In genomic region chr2:24960910-24961309, GRCm38 (mm10) we compare ENCODE assay signal across 7 mouse cellular contexts. TPM values are rescaled to one million over a fixed set of nuclear protein-coding genes. Genes with fewer than 3 reads are reported as not detected.
DNase-seq lines count a peak whose midpoint lies in the region; ATAC-seq and TF ChIP-seq lines count a peak whose summit lies in the region.

No protein-coding gene starts in this region.

- H3K36me3 ChIP-seq in intestine, embryonic 14.5 days (ENCODE audit: control insufficient read depth, insufficient read depth, low read length): peaks cover 63% of the 10 kb centered on the region
- H3K36me3 ChIP-seq in intestine, embryonic 16.5 days (ENCODE audit: control insufficient read depth, insufficient read depth, low read length): peaks cover 11% of the 10 kb centered on the region
- H3K36me3 ChIP-seq in E14TG2a.4 (ENCODE audit: insufficient read depth, low read length): peaks cover 86% of the 10 kb centered on the region

- peak; percentile 53 for DNase-seq in intestine, embryonic 14.5 days (ENCODE audit: low spot score)
- DNase-seq in adrenal gland, postnatal 25 days: peak; percentile 32
- peak; percentile 62 to 63 for DNase-seq in kidney, postnatal 25 days
- DNase-seq in yolk sac, embryonic 10.5 days (ENCODE audit: low spot score): peak; percentile 40
- DNase-seq in layer of hippocampus, postnatal 14 days (ENCODE audit: low spot score in 2 of 2): no peak

- H3K4me2 ChIP-seq in intestine, embryonic 14.5 days (ENCODE audit: low read length): no peak overlapping the region
- H3K4me2 ChIP-seq in intestine, embryonic 16.5 days (ENCODE audit: low read depth, low read length): no peak overlapping the region

- H3K27me3 ChIP-seq in intestine, embryonic 14.5 days (replicated peaks; ENCODE audit: control insufficient read depth, insufficient read depth, low read length): no peaks in the 10 kb centered on the region
- H3K27me3 ChIP-seq in intestine, embryonic 16.5 days (replicated peaks; ENCODE audit: control insufficient read depth, insufficient read depth, low read length): no peaks in the 10 kb centered on the region
- H3K27me3 ChIP-seq in E14TG2a.4 (ENCODE audit: insufficient read depth, low read length): no peaks in the 10 kb centered on the region

- WGBS in intestine, embryonic 14.5 days: 33% methylated on average over 3 of the region's 3 CpGs
- WGBS in intestine, embryonic 16.5 days: 26% methylated on average over 3 of the region's 3 CpGs

- no peak overlapping the region for H3K27ac ChIP-seq in intestine, embryonic 14.5 days (ENCODE audit: low read depth)
- no peak overlapping the region for H3K27ac ChIP-seq in intestine, embryonic 16.5 days (ENCODE audit: low read length)

- no peak overlapping the region for H3K9ac ChIP-seq in intestine, embryonic 14.5 days (ENCODE audit: low read length)
- no peak overlapping the region for H3K9ac ChIP-seq in intestine, embryonic 16.5 days (ENCODE audit: low read depth, low read length)

- TF ChIP-seq CTCF in E14TG2a.4 (conservative IDR thresholded peaks at IDR 0.05; ENCODE audit: low read length): peak; percentile 43

- ATAC-seq in intestine, embryonic 14.5 days (replicated peaks; ENCODE audit: low FRiP score, low TSS enrichment, low read depth): no peak
- no peak for ATAC-seq in intestine, embryonic 16.5 days

- 0 out of 2 replicates have a peak, but pooled peaks cover 7% of the 10 kb centered on the region for H3K4me1 ChIP-seq in intestine, embryonic 14.5 days (replicated peaks; ENCODE audit: control insufficient read depth, insufficient read depth, low read length)
- peaks cover 9% of the 10 kb centered on the region for H3K4me1 ChIP-seq in intestine, embryonic 16.5 days (ENCODE audit: control insufficient read depth, insufficient read depth, low read length)
- peaks cover 26% of the 10 kb centered on the region for H3K4me1 ChIP-seq in E14TG2a.4 (replicated peaks; ENCODE audit: low read depth, low read length)

- no peaks in the 10 kb centered on the region for H3K9me3 ChIP-seq in intestine, embryonic 14.5 days (ENCODE audit: control insufficient read depth, low read length)
- H3K9me3 ChIP-seq in intestine, embryonic 16.5 days (ENCODE audit: control insufficient read depth, low read length): no peaks in the 10 kb centered on the region
- H3K9me3 ChIP-seq in E14TG2a.4 (ENCODE audit: low read length): no peaks in the 10 kb centered on the region

- H3K4me3 ChIP-seq in intestine, embryonic 14.5 days (ENCODE audit: low read depth, low read length): no peak overlapping the region
- no peak overlapping the region for H3K4me3 ChIP-seq in intestine, embryonic 16.5 days (ENCODE audit: low read length)
- H3K4me3 ChIP-seq in E14TG2a.4 (replicated peaks; ENCODE audit: low read length): no peak overlapping the region

RNA-seq across cellular contexts. Expression of gene Dph7, which starts 1.3 kb away (rescaled TPM):
- polyA plus RNA-seq in intestine, embryonic 14.5 days (2014; fragmentation: Nextera tagmentation; extraction: Ambion mirVana): 22.9 and 25.6 TPM in 2 replicates
- 16.9 and 20.6 TPM in 2 replicates for polyA plus RNA-seq in intestine, embryonic 16.5 days (2015; fragmentation: Nextera tagmentation; extraction: Ambion mirVana)
- 9.6 and 15.5 TPM in 2 replicates for total RNA-seq in adrenal gland, postnatal 25 days (2021)
- total RNA-seq in layer of hippocampus, postnatal 14 days (2021): 10 to 100 TPM; 29.7 TPM

RNA-seq across cellular contexts. Expression of gene Zmynd19, which starts 11.3 kb away (rescaled TPM):
- polyA plus RNA-seq in intestine, embryonic 14.5 days (2014; fragmentation: Nextera tagmentation; extraction: Ambion mirVana): 13.0 and 18.1 TPM in 2 replicates
- 1.9 and 2.1 TPM in 2 replicates for polyA plus RNA-seq in intestine, embryonic 16.5 days (2015; fragmentation: Nextera tagmentation; extraction: Ambion mirVana)
- total RNA-seq in adrenal gland, postnatal 25 days (2021): 21.3 and 26.6 TPM in 2 replicates
- 10 to 100 TPM; 34.6 to 36.8 TPM for total RNA-seq in layer of hippocampus, postnatal 14 days (2021)

RNA-seq across cellular contexts. Expression of gene Mrpl41, which starts 14.0 kb away (rescaled TPM):
- polyA plus RNA-seq in intestine, embryonic 14.5 days (2014; fragmentation: Nextera tagmentation; extraction: Ambion mirVana): 143 and 147 TPM in 2 replicates
- polyA plus RNA-seq in intestine, embryonic 16.5 days (2015; fragmentation: Nextera tagmentation; extraction: Ambion mirVana): 139 and 143 TPM in 2 replicates
- total RNA-seq in adrenal gland, postnatal 25 days (2021): 87.6 and 101 TPM in 2 replicates
- 10 to 100 TPM; 96.8 to 99.2 TPM for total RNA-seq in layer of hippocampus, postnatal 14 days (2021)

RNA-seq across cellular contexts. Expression of gene Pnpla7, which starts 14.9 kb away (rescaled TPM):
- 6.8 and 8.2 TPM in 2 replicates for polyA plus RNA-seq in intestine, embryonic 14.5 days (2014; fragmentation: Nextera tagmentation; extraction: Ambion mirVana)
- 9.2 and 13.4 TPM in 2 replicates for polyA plus RNA-seq in intestine, embryonic 16.5 days (2015; fragmentation: Nextera tagmentation; extraction: Ambion mirVana)
- 74.0 and 81.1 TPM in 2 replicates for total RNA-seq in adrenal gland, postnatal 25 days (2021)
- 10 to 100 TPM; 23.8 to 24.7 TPM for total RNA-seq in layer of hippocampus, postnatal 14 days (2021)

RNA-seq across cellular contexts. Expression of gene Arrdc1, which starts 25.9 kb away (rescaled TPM):
- 66.2 and 72.8 TPM in 2 replicates for polyA plus RNA-seq in intestine, embryonic 14.5 days (2014; fragmentation: Nextera tagmentation; extraction: Ambion mirVana)
- polyA plus RNA-seq in intestine, embryonic 16.5 days (2015; fragmentation: Nextera tagmentation; extraction: Ambion mirVana): 99.4 and 102 TPM in 2 replicates
- 16.2 and 26.4 TPM in 2 replicates for total RNA-seq in adrenal gland, postnatal 25 days (2021)
- 10 to 100 TPM; 16.5 to 17.5 TPM for total RNA-seq in layer of hippocampus, postnatal 14 days (2021)

Comparison
In these comparisons a context has a peak if more than half of its experiments do, and no peak if none do; other contexts are left out.
1. DNase-seq: peak in intestine, embryonic 14.5 days (single experiment), adrenal gland, postnatal 25 days (single experiment), kidney, postnatal 25 days (2 of 2) and yolk sac, embryonic 10.5 days (single experiment); none in layer of hippocampus, postnatal 14 days (0 of 2).